Mouse (Mus musculus) hindbrain, postnatal 0 days (tissue): ENCODE data around the gene Cblb. TPM values are rescaled to one million over a fixed set of nuclear protein-coding genes. Genes with fewer than 3 reads are reported as not detected.

ENCODE experiments used
- ATAC-seq: fragments of 200-750 bp; cut with Nextera tagmentation; 2 replicates; pipeline ENCODE4 v1.8.0; 2017; ENCODE audit warnings: mild to moderate bottlenecking, moderate TSS enrichment, moderate library complexity
- DNase-seq: peaks from one replicate; pipeline ENCODE4 v3.0.0-alpha.2; 2015; ENCODE audit warnings: low spot score
- H3K27ac ChIP-seq: fragments of 300-500 bp; sonication (generic); 2 replicates; pipeline ENCODE4 v1.5.1; 2014; ENCODE audit warnings: mild to moderate bottlenecking
- H3K27me3 ChIP-seq: fragments of 300-500 bp; sonication (generic); 2 replicates; pipeline ENCODE4 v1.6.1; 2014; ENCODE audit warnings: low read length, mixed read lengths; ENCODE audit not compliant: insufficient read depth
- H3K36me3 ChIP-seq: fragments of 300-500 bp; sonication (generic); 2 replicates; pipeline ENCODE4 v1.6.1; 2014; ENCODE audit warnings: low read length, mixed read lengths; ENCODE audit not compliant: insufficient read depth
- H3K4me1 ChIP-seq: fragments of 300-500 bp; sonication (generic); 2 replicates; pipeline ENCODE4 v1.6.1; 2014; ENCODE audit warnings: antibody characterized with exemption, low read length, mixed read lengths; ENCODE audit not compliant: insufficient read depth
- H3K4me2 ChIP-seq: fragments of 300-500 bp; sonication (generic); 2 replicates; pipeline ENCODE4 v1.6.1; 2014; ENCODE audit warnings: low read depth, mild to moderate bottlenecking, low read length, moderate library complexity, mixed read lengths
- H3K4me3 ChIP-seq: fragments of 300-500 bp; sonication (generic); 2 replicates; pipeline ENCODE4 v1.5.1; 2014; ENCODE audit warnings: low read length
- H3K9ac ChIP-seq: fragments of 300-500 bp; sonication (generic); replicated peaks from 2 replicates; pipeline ENCODE4 v1.6.1; 2014; ENCODE audit warnings: mild to moderate bottlenecking, low read length, moderate library complexity, mixed read lengths
- H3K9me3 ChIP-seq: fragments of 300-500 bp; sonication (generic); 2 replicates; pipeline ENCODE4 v1.6.1; 2016; ENCODE audit warnings: low read length, mixed read lengths
- CTCF ChIP-seq: IDR thresholded peaks from 2 replicates; pipeline ENCODE4 v1.5.1; 2016; ENCODE audit warnings: antibody characterized with exemption, control low read depth, low read depth
- WGBS: fragments of 180-500 bp; shearing (Covaris S2); extraction: QIAGEN DNeasy Blood & Tissue Kit; methylation state at CpG from one replicate; pipeline ENCODE4 v1.1.7; 2014; 5-methylcytosine and 5-hydroxymethylcytosine counted together
- polyA plus RNA-seq: library from polyadenylated mRNA; unstranded; fragments of >200 nt; fragmentation: Nextera tagmentation; extraction: Ambion mirVana; gene quantifications from 2 replicates; pipeline ENCODE4 v1.2.1, GENCODE M21; 2015
- total RNA-seq: library from RNA; depleted of rRNA; stranded (reverse); fragments of >200 nt; gene quantifications from 2 replicates; pipeline ENCODE4 v1.2.3, GENCODE M21; 2014

The Cblb gene
- total and polyA plus RNA-seq, 2 experiments from 2014 or later = 4.3 to 11.4 TPM

DNA sequence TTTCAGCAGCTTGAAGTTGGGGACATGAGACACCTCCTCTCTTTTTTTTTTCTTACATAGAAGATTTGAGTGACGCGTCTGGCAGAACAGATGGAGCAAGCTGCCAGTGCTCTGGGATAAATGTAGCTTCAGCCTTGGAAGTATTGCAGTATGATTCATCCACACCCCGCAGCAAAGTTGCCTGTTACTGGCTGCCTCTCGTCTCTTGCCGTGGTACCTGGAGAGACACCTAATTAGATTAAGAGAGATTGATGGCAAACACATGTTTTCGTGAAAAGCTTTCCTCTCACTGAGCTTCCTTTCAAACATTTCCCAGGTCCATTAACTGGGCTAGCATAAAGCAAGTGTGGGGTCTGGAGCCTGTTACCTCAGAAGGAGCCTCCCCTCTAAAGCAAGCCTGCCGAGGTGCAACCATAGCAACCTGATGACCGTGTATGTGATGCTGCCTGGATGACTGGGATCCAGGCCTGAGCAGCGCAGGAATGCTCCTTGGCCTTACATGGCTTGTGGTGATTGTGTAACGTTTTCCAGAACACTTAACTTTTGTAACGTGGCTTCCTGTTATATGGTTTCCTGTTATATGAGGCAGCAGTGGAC, 103.7 kb downstream of the Cblb start:
- H3K4me2 ChIP-seq = no peak overlapping the region

DNA sequence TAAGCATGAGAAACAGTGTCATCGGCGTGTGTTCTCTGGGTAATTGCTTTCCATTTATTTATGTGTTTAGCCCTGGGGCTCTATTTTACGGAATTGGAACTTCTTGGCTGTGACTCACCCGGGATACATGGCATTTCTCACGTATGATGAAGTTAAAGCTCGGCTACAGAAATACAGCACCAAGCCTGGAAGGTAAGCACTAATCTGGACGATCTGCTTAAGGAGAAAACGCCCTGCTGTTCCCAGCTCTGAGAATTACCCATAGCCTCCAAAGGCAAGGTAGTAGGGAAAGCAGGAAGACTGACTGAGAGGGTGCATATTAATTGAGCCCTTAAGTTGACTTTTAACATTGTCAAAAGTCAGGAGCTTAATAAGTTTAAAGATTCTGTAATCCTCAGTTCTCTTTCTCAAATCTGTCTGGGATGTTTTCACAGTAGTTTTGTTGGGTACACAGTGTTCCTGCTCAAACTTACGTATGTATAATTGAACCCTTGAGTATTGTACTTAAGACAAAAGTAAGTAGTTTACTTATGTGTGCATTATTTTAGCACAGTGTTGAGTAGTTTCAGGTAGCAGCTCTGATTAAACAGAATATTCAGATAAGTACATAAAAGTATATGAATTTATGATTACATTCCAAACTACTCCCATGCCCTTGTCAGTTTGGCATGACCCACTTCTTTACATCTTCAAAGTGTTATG, 104.8 kb downstream of the Cblb start:
- Histone ChIP-seq H3K9ac (no peak overlapping the region), H3K36me3 (no peaks in the 10 kb centered on the region), H3K4me1 (no peaks in the 10 kb centered on the region), H3K4me2 (no peak overlapping the region), H3K27me3 (no peaks in the 10 kb centered on the region), H3K4me3 (no peak overlapping the region), H3K9me3 (no peaks in the 10 kb centered on the region), H3K27ac (no peak overlapping the region)
- DNase-seq (no peak), ATAC-seq (no peak)
- TF ChIP-seq CTCF = no peak
- WGBS = 71% methylated on average over 9 of the region's 9 CpGs

More for the DNA sequence above, 103.7 kb downstream of the Cblb start:
- WGBS = 46% methylated on average over 11 of the region's 11 CpGs
- DNase-seq = peak; percentile 61
- no peak overlapping the region for H3K27ac ChIP-seq
- no peaks in the 10 kb centered on the region for H3K9me3 ChIP-seq
- no peaks in the 10 kb centered on the region for H3K36me3 ChIP-seq
- no peak overlapping the region for H3K9ac ChIP-seq
- no peak overlapping the region for H3K4me3 ChIP-seq
- no peak for TF ChIP-seq CTCF
- no peaks in the 10 kb centered on the region for H3K4me1 ChIP-seq
- no peaks in the 10 kb centered on the region for H3K27me3 ChIP-seq
- peak; percentile 77 for ATAC-seq

DNA sequence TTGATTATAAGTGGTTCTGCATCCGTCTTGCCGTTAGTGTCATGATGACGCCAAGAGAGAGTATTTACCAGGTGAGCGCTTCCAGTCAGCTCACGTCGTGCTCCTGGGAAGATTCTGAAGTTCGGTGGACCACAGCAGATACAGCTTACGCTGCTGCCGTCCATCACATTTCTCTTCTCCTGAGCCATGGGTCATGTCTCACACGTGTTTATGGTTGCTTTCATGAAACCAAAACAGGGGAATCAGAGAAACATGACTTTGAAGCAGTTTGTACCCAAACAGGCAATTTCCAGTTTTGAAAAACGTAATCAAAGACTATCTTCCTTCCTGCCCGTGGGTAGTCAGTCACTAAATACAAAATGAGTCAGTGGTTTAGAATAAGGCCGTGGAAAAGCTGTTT, 112.1 kb downstream of the Cblb start:
- H3K4me2 ChIP-seq = no peak overlapping the region
- H3K4me1 ChIP-seq = no peaks in the 10 kb centered on the region
- WGBS = 93% methylated on average over 13 of the region's 13 CpGs
- ATAC-seq (no peak), DNase-seq (no peak)
- H3K9me3 ChIP-seq = no peaks in the 10 kb centered on the region
- H3K4me3 ChIP-seq = no peak overlapping the region
- H3K27me3 ChIP-seq = no peaks in the 10 kb centered on the region
- H3K27ac ChIP-seq = no peak overlapping the region
- TF ChIP-seq CTCF = no peak
- no peaks in the 10 kb centered on the region; the same call in 1 of the 2 replicates for H3K36me3 ChIP-seq
- no peak overlapping the region for H3K9ac ChIP-seq

DNA sequence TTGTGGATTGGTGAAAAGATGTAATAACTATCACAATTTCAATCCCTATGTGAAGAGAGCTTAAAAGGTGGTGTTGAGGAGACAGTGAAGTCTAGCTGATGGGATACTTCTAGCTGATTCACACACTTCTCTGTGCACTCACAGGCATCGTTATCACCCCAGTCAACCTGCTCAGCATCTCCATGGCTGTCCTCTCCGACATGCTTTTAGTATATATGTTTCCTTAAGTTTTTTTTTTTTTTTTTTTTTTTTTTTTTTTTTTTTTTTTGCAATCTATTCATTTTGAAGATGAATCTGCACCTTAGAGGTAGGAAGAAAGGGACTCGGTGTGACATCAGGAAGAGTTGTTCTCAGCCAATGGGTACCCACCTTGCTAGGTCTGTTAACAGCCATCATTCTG, 112.8 kb downstream of the Cblb start:
- Histone ChIP-seq H3K36me3 (no peaks in the 10 kb centered on the region; the same call in 1 of the 2 replicates), H3K9ac (no peak overlapping the region), H3K27ac (no peak overlapping the region), H3K9me3 (no peaks in the 10 kb centered on the region), H3K4me1 (no peaks in the 10 kb centered on the region), H3K27me3 (no peaks in the 10 kb centered on the region), H3K4me2 (no peak overlapping the region), H3K4me3 (no peak overlapping the region)
- no peak for ATAC-seq
- TF ChIP-seq CTCF = no peak
- 96% methylated on average over 3 of the region's 3 CpGs for WGBS
- DNase-seq = no peak

DNA sequence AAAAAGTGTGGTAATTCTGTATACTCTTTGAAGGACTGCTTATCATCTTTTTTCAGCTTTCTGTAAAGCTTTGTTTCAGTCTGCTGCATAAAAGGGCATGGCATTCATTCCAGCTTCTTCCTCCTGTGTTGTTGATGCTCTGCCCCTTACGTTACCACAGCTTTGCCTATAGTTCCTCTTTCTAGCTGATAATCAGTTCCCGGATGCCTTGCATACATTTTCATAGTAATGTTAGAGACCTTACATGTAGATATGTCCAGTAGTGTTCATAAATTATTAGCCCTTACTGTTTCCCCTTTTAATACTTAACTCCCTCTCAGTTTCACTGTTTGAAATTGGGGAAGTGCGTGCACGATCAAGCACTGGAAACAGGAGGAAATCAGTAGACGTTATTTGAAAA, 113.8 kb downstream of the Cblb start:
- H3K4me3 ChIP-seq = no peak overlapping the region
- WGBS = 87% methylated on average over 5 of the region's 5 CpGs
- no peaks in the 10 kb centered on the region; the same call in 1 of the 2 replicates for H3K36me3 ChIP-seq
- no peaks in the 10 kb centered on the region for H3K27me3 ChIP-seq
- H3K4me1 ChIP-seq = no peaks in the 10 kb centered on the region
- ATAC-seq (no peak), DNase-seq (no peak)
- H3K4me2 ChIP-seq = no peak overlapping the region
- no peak overlapping the region for H3K27ac ChIP-seq
- no peak for TF ChIP-seq CTCF
- no peak overlapping the region for H3K9ac ChIP-seq
- H3K9me3 ChIP-seq = no peaks in the 10 kb centered on the region

DNA sequence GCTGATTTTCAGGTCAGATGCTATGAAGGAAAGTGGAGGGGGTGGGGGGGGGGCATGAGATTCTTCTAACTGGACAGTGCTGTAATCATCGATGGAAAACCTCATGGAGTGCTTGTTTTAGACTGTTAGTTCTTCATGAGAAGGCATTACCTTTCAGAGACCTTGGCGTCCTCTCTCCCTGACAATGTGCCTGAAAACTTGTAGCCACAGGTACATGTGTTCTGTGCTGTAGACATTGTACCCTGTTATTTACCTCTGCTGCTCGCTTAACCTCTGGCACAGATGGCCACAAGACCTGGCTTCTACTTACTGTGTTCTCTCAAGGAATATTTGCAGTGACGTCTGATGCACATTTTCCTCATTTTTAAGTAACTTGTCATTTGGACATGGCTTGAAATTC, 114.5 kb downstream of the Cblb start:
- no peaks in the 10 kb centered on the region for H3K4me1 ChIP-seq
- DNase-seq (no peak), ATAC-seq (no peak)
- no peak overlapping the region for H3K4me2 ChIP-seq
- no peak overlapping the region for H3K4me3 ChIP-seq
- TF ChIP-seq CTCF = no peak
- H3K27ac ChIP-seq = no peak overlapping the region
- no peak overlapping the region for H3K9ac ChIP-seq
- no peaks in the 10 kb centered on the region for H3K9me3 ChIP-seq
- 90% methylated on average over 4 of the region's 4 CpGs for WGBS
- no peaks in the 10 kb centered on the region; the same call in 1 of the 2 replicates for H3K36me3 ChIP-seq
- H3K27me3 ChIP-seq = no peaks in the 10 kb centered on the region

DNA sequence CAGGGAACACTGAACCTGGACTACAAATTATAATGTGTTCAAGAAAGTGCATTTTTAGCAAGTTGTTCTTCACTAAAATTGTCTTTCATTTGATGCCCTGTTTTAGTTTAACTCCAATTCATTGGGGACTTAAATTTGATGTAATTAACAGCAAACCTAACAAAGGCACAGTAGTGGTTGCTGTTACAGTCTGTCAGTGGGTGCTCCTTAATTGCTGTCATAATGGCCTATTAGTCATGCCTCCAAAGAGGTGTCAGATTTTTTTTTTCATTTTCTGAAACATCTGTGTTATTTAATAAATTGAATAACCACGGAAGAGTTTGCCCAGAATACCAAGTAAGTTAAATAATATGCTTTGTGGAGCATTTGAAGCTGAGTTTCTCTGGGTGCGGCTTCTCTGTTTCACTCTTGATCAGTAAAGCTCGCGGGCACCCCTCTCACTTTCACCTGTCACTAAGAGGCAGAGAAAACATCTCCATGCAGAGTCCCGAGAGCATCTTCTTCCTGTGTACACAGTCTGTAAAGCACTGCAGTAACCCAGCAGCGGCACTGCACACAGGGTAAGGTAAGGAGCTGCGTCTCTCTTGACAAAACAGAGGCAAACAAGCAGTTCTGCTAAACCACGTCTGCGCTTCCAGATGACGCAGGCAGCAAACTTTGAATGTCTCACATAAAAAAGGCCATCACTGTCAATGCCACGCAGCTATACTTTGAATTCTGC, 116.1 kb downstream of the Cblb start:
- 68% methylated on average over 11 of the region's 11 CpGs for WGBS

More for the DNA sequence above, 116.1 kb downstream of the Cblb start:
- ATAC-seq (no peak), DNase-seq (no peak)
- H3K4me3 ChIP-seq = no peak overlapping the region
- H3K9me3 ChIP-seq = no peaks in the 10 kb centered on the region
- H3K27me3 ChIP-seq = no peaks in the 10 kb centered on the region
- TF ChIP-seq CTCF = no peak
- H3K4me2 ChIP-seq = no peak overlapping the region
- H3K27ac ChIP-seq = no peak overlapping the region
- no peak overlapping the region for H3K9ac ChIP-seq
- no peaks in the 10 kb centered on the region for H3K4me1 ChIP-seq
- H3K36me3 ChIP-seq = no peaks in the 10 kb centered on the region; the same call in 1 of the 2 replicates
